Mouse (Mus musculus) layer of hippocampus, adult 8-10 months (tissue): ENCODE measurements around the gene Tmem243. TPM values are rescaled to one million over a fixed set of nuclear protein-coding genes. Genes with fewer than 3 reads are reported as not detected.
"Not testable (repeated sequence)": the region's sequence is repeated elsewhere in the genome, so short reads cannot be mapped to it uniquely, and the experiment has no call there.

Experiments used
- DNase-seq, 2 experiments: peaks; one replicate each; pipeline ENCODE4 v3.0.0; 2022; ENCODE audit warnings: low spot score in 2 of 2
- total RNA-seq, 4 experiments: library from RNA; stranded (reverse); gene quantifications; 2 replicates each; pipeline ENCODE4 v1.2.4; 2022

Tmem243 gene
- total RNA-seq, 4 experiments from 2014 or later = 12.0 to 14.8 (median 13.7) TPM

GRCm38 (mm10) chr5:9169328-9170005 is 69.0 kb downstream of the Tmem243 start:
- not testable (repeated sequence) for DNase-seq

DNA sequence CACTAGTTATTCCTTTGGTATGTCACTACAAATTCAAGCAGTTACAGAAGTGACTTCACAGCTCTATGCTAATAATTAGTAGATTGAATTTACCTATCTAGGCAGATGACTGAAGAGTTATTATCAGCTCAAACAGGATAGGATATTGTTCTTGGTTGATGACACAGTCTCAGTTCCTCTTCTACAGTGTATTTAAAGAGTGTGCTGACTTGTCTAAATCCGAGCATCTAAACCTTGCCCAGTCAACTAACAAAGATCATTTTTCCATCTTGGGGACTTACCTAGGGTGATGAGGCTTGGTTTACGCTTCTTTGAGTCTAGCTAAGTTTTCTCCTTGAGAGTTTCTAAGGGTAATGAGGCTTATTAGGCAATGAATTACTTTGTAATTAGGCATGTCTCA is 72.8 kb downstream of the Tmem243 start:
- no peak for DNase-seq

DNA sequence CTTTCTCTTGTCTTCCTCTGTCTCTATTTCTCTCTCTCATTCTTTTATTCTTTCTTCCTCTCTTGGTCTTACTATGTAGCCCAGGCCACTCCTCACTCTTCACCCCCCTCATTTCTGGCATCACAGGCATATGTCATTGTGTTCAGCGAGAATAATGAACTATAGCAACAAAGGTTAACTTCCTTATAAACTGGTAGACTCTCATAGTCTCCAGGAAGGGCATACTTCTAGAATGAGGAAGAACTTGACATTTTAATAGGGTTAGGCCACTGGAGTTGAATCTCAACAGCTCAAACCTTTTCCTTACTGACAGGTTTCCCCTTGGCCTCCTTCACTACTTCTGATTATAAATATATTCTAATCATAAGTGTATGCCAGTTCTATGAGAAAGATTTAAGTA is 86.0 kb downstream of the Tmem243 start:
- no peak for DNase-seq

Other genes starting within 250 kb of the Tmem243 start
- gene Abcb4, start 207.0 kb upstream of the Tmem243 start, total RNA-seq = 1 to 10 TPM; 5.8 to 8.0 (median 6.7) TPM
- 10 to 100 TPM; 21.6 to 30.9 (median 25.3) TPM for gene Crot, start 103.3 kb upstream of the Tmem243 start, total RNA-seq
- gene Dmtf1, start 61.1 kb downstream of the Tmem243 start, total RNA-seq = 10 to 100 TPM; 43.3 to 62.3 (median 51.2) TPM
- 10 to 100 TPM; 22.0 to 28.8 (median 24.1) TPM for gene 9330182L06Rik, start 165.4 kb downstream of the Tmem243 start, total RNA-seq